Mouse (Mus musculus) B cell, adult (primary cell): ENCODE measurements around the gene Lama2. TPM values are rescaled to one million over a fixed set of nuclear protein-coding genes. Genes with fewer than 3 reads are reported as not detected.

Experiments
- total RNA-seq: library from RNA; stranded (reverse); gene quantifications from 4 replicates; pipeline ENCODE4 v1.2.4, GENCODE M21; 2023; ENCODE audit not compliant: inconsistent age

Gene Lama2
- not detected in 4 replicates for total RNA-seq

DNA sequence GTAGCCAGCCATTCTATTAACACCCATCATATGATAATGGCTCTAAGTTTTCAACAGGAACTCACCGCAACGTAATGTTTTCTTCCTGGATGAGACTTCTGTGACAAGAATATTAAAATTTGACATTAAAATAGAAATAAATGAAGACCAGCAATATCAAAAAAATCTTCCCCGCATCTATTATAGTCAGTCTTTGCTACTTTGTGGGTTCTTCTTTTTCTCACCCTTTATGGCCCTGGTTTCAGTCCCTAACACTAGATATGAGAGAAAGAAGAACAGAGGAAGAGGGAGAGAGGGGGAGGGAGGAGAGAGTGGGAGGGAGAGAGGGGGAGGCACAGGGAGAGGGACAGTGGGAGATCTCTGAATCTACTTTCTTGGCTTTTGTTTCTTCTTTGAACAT lies at the start of gene Lama2:
TSS of gene Lama2 (minus strand) at position 101 of the 400 bp plus-strand sequence.

